Mouse (Mus musculus) E14TG2a.4 (cell line): ENCODE measurements around the gene Ide.
"Not testable (repeated sequence)": the region's sequence is repeated elsewhere in the genome, so short reads cannot be mapped to it uniquely, and the experiment has no call there.

ENCODE experiments used
- H3K27me3 ChIP-seq: 2 replicates; pipeline ENCODE4 v1.6.1; 2014; ENCODE audit warnings: low read length, control low read depth; ENCODE audit not compliant: insufficient read depth
- H3K36me3 ChIP-seq: 2 replicates; pipeline ENCODE4 v1.6.1; 2014; ENCODE audit warnings: low read length, control low read depth; ENCODE audit not compliant: insufficient read depth
- H3K4me1 ChIP-seq: replicated peaks from 2 replicates; pipeline ENCODE4 v1.6.1; 2014; ENCODE audit warnings: low read depth, low read length, control low read depth
- H3K4me3 ChIP-seq: replicated peaks from 2 replicates; pipeline ENCODE4 v1.5.1; 2014; ENCODE audit warnings: mild to moderate bottlenecking, low read length
- H3K9me3 ChIP-seq: 2 replicates; pipeline ENCODE4 v1.6.1; 2014; ENCODE audit warnings: low read length, control low read depth
- CTCF ChIP-seq: conservative IDR thresholded peaks from 2 replicates; pipeline ENCODE4 v1.5.1; 2014; ENCODE audit warnings: low read length
- NANOG ChIP-seq: IDR thresholded peaks from 2 replicates; pipeline ENCODE4 v1.6.1; 2014; ENCODE audit warnings: borderline replicate concordance, low read length, mixed read lengths
- POU5F1 ChIP-seq: IDR thresholded peaks from 2 replicates; pipeline ENCODE4 v1.6.1; 2014; ENCODE audit warnings: low read length, borderline replicate concordance

Ide gene

DNA sequence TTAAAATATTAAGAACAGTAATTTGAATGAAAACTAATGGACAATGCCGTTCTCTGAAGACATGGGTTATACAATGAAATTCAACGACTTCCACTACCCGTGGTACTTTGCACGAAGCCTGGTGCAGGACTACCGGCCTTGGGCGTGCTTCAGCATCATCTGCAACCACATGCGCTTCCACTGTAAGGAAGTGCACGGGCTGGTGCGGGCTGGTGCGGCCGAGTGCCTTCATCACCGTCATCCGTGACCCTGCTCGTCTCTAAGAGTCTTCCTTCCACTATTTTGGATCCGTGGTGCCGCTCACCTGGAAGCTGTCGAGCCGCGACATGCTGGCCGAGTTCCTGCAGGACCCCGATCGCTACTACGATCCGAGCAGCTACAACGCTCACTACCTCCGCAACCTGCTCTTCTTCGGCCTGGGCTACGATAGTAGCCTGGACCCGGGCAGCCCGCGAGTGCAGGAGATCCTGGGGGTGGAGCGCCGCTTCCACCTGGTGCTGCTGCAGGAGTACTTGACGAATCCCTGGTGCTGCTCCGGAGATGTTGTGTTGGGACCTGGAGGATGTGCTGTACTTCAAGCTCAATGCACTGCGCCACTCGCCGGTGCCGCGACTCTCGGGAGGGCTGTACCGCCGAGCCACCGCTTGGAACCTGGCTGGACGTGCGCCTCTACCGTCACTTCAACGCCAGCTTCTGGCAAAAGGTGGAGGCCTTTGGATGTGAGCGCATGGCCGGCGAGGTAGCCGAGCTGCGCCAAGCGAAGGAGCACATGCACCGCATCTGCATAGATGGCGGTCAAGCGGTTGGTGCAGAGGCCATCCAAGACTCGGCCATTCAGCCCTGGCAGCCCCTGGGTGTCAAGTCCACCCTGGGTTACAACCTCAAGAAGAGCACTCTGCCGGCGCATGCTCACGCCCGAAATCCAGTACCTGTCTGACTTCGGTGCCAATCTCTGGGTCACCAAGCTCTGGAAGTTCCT lies 103.8 kb downstream of the Ide start:
- peak overlapping the region; percentile 79 for H3K4me3 ChIP-seq
- peaks cover 16% of the 10 kb centered on the region for H3K4me1 ChIP-seq
- no peaks in the 10 kb centered on the region for H3K36me3 ChIP-seq
- H3K9me3 ChIP-seq, result no peaks in the 10 kb centered on the region
- peaks cover 51% of the 10 kb centered on the region for H3K27me3 ChIP-seq
- TF ChIP-seq POU5F1 (no peak), NANOG (no peak), CTCF (no peak)

DNA sequence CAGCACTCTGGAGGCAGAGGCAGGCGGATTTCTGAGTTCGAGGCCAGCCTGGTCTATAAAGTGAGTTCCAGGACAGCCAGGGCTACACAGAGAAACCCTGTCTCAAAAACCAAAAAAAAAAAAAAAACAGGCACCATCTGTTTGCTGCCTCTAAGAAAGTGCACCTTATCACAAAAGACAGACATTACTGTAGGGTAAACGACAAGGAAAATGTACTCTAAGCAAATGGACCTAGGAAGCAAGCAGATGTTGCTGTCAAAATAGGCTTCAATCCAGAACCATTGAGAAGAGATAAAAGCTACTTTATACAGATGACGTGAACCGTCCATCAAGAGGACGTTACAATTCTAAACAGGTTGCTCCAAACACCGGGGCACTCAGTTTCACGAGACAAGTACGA lies 105.1 kb downstream of the Ide start:
- H3K4me1 ChIP-seq, H3K9me3 ChIP-seq, H3K4me3 ChIP-seq, H3K36me3 ChIP-seq: not testable (repeated sequence)
- peaks cover 51% of the 10 kb centered on the region for H3K27me3 ChIP-seq

DNA sequence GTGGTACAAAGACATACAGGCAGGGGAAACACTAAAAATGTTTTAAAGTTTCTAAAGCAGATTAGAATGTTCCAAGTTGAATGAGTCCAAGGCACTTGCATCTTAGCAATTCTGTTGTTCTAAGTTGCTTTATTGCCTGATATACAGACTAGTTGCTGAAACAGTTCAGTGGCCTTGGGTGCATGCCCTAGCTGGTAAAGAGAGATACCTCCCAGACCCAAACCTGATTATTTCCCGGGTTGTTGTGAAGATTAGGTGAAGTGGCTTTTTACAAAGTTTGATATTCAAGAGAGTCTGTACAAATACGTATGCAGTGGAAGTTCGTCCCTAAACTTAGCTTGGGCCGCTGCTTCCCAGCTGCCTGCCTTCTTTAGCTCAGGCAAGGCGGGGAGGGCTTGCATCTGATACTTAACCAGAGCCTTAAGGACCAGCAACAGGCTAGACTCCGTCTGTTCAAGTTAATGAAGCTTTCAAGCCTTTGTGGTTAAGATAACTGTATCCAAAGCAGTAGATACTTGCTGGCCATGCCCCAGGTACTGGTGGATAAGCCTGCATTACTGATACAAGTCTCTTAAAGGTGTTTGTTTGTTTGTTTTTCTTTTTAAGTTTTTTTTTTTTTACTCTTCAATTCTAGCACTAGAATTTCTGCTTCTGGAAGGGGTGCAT lies 112.3 kb downstream of the Ide start:
- Histone ChIP-seq H3K4me3 (no peak overlapping the region), H3K4me1 (no peaks in the 10 kb centered on the region), H3K27me3 (no peaks in the 10 kb centered on the region), H3K36me3 (peaks cover 24% of the 10 kb centered on the region), H3K9me3 (no peaks in the 10 kb centered on the region)
- no peak for TF ChIP-seq NANOG
- no peak for TF ChIP-seq CTCF
- no peak for TF ChIP-seq POU5F1
